11 mouse cellular contexts compared by ENCODE assay signal in genomic region chr7:79880998-79881397, GRCm38 (mm10). TPM values are rescaled to one million over a fixed set of nuclear protein-coding genes. Genes with fewer than 3 reads are reported as not detected.
DNase-seq lines count a peak whose midpoint lies in the region; ATAC-seq and TF ChIP-seq lines count a peak whose summit lies in the region.
"Had no signal": no experiment of that assay in that cellular context is flagged by ENCODE, and none has a peak within 500 bp of the region (broad histone marks: within the 10 kb centered on the region; RNA-seq: fewer than 3 reads in every experiment).

No protein-coding gene starts in this region.

- ATAC-seq in kidney, postnatal 0 days (replicated peaks; ENCODE audit: low FRiP score, low read depth) = 0 out of 2 replicates have a peak, but pooled peaks have one; percentile 46
- ATAC-seq: midbrain, embryonic 16.5 days had no signal

- no peak overlapping the region for H3ac ChIP-seq in myocyte (ENCODE audit: control insufficient read depth, insufficient read length)

- 25% methylated on average over 3 of the region's 3 CpGs for WGBS in kidney, postnatal 0 days
- WGBS in midbrain, embryonic 10.5 days = 65% methylated on average over 3 of the region's 3 CpGs

- TF ChIP-seq CTCF in kidney, postnatal 0 days (IDR thresholded peaks at IDR 0.05; ENCODE audit: low read depth) = no peak

- H3K79me2 ChIP-seq in myocyte (ENCODE audit: control insufficient read depth, insufficient read depth) = no peaks in the 10 kb centered on the region

- no peak for DNase-seq in kidney, postnatal 0 days (ENCODE audit: low spot score)
- no peak for DNase-seq in kidney, adult 9 months
- DNase-seq in R1 (ENCODE audit: low read depth, low spot score) = peak; percentile 76
- DNase-seq in gastrocnemius, postnatal 10 days = peak; percentile 33
- DNase-seq in midbrain, embryonic 10.5 days (ENCODE audit: low spot score) = no peak
- DNase-seq in ovary, postnatal 10 days (ENCODE audit: low spot score) = no peak
- DNase-seq in layer of hippocampus, postnatal 25 days (ENCODE audit: extremely low spot score in 1 of 2, low spot score in 1 of 2) = no peak
- DNase-seq: cerebellum, postnatal 14 days had no signal

- no peak overlapping the region for H3K4me2 ChIP-seq in kidney, postnatal 0 days (ENCODE audit: low read length)
- peak overlapping the region; percentile 72 for H3K4me2 ChIP-seq in myocyte (ENCODE audit: low read depth)
- H3K4me2 ChIP-seq: heart, embryonic 15.5 days had no signal

- no peak overlapping the region for H3K4me3 ChIP-seq in kidney, postnatal 0 days (replicated peaks; ENCODE audit: low read depth, low read length)
- H3K4me3 ChIP-seq in myocyte = no peak overlapping the region
- H3K4me3 ChIP-seq in midbrain, embryonic 10.5 days = no peak overlapping the region
- H3K4me3 ChIP-seq: heart, embryonic 15.5 days had no signal

- H3K9ac ChIP-seq in kidney, postnatal 0 days (ENCODE audit: low read depth, low read length) = no peak overlapping the region
- H3K9ac ChIP-seq: heart, embryonic 15.5 days had no signal

- no peak for TF ChIP-seq POLR2A in myocyte (IDR thresholded peaks at IDR 0.05; ENCODE audit: insufficient read length, low read depth)

- peaks cover 10% of the 10 kb centered on the region for H3K36me3 ChIP-seq in kidney, postnatal 0 days (ENCODE audit: insufficient read depth, low read length)
- peaks cover 11% of the 10 kb centered on the region for H3K36me3 ChIP-seq in myocyte (ENCODE audit: control insufficient read depth, insufficient read depth)
- peaks cover 74% of the 10 kb centered on the region for H3K36me3 ChIP-seq in midbrain, embryonic 10.5 days

- peak overlapping the region; percentile 43; the same call in 1 of the 2 replicates for H3K27ac ChIP-seq in kidney, postnatal 0 days
- no peak overlapping the region for H3K27ac ChIP-seq in midbrain, embryonic 10.5 days (replicated peaks)
- H3K27ac ChIP-seq: heart, embryonic 15.5 days had no signal

- H3K9me3 ChIP-seq in kidney, postnatal 0 days (replicated peaks; ENCODE audit: low read length) = no peaks in the 10 kb centered on the region
- H3K9me3 ChIP-seq in midbrain, embryonic 10.5 days (replicated peaks) = no peaks in the 10 kb centered on the region
- H3K9me3 ChIP-seq: heart, embryonic 15.5 days had no signal

- H3K4me1 ChIP-seq in kidney, postnatal 0 days (replicated peaks; ENCODE audit: insufficient read depth, low read length) = 0 out of 2 replicates have a peak, but pooled peaks cover 5% of the 10 kb centered on the region
- H3K4me1 ChIP-seq in midbrain, embryonic 10.5 days = no peaks in the 10 kb centered on the region
- H3K4me1 ChIP-seq: heart, embryonic 15.5 days had no signal

- no peaks in the 10 kb centered on the region for H3K27me3 ChIP-seq in kidney, postnatal 0 days (ENCODE audit: insufficient read depth, low read length)
- H3K27me3 ChIP-seq in myocyte (ENCODE audit: control insufficient read depth, insufficient read depth, insufficient read length) = no peaks in the 10 kb centered on the region
- no peaks in the 10 kb centered on the region for H3K27me3 ChIP-seq in midbrain, embryonic 10.5 days (ENCODE audit: low read depth, poor library complexity, severe bottlenecking)
- H3K27me3 ChIP-seq: heart, embryonic 15.5 days had no signal

TF ChIP-seq in myocyte, 11 proteins besides CTCF, POLR2A, EP300 and RAD21:
- TF ChIP-seq USF1 (IDR thresholded peaks at IDR 0.05; ENCODE audit: low read depth) (peak; percentile 87), E2F4 (IDR thresholded peaks at IDR 0.05; ENCODE audit: insufficient read depth) (no peak), REST (IDR thresholded peaks at IDR 0.05; ENCODE audit: insufficient read depth, insufficient read length) (no peak), SRF (IDR thresholded peaks at IDR 0.05; ENCODE audit: control insufficient read depth, insufficient read length, low read depth) (no peak), POLR2AphosphoS2 (IDR thresholded peaks at IDR 0.05; ENCODE audit: insufficient read length, low read depth) (no peak), CEBPB (IDR thresholded peaks at IDR 0.05; ENCODE audit: insufficient read depth, poor library complexity, severe bottlenecking) (no peak), MAX (IDR thresholded peaks at IDR 0.05; ENCODE audit: low read depth) (no peak)
TF ChIP-seq in myocyte: peak in this region for 1.

RNA-seq across cellular contexts. Expression of gene Anpep, which starts 20.1 kb away (rescaled TPM):
- polyA plus RNA-seq in kidney, postnatal 0 days (2015; fragmentation: Nextera tagmentation; extraction: Ambion mirVana) = 265 and 334 TPM in 2 replicates
- total RNA-seq in gastrocnemius, postnatal 10 days (2021) = 10 to 100 TPM; 11.8 to 22.7 TPM
- 12.1 TPM for polyA plus RNA-seq in myocyte (2012; fragmentation: generic; extraction: Trizol)
- polyA plus RNA-seq in midbrain, embryonic 10.5 days (2016; fragmentation: Nextera tagmentation; extraction: Ambion mirVana) = 3.9 and 5.5 TPM in 2 replicates
- 1 to 10 TPM; 2.9 to 4.3 TPM for total RNA-seq in layer of hippocampus, postnatal 25 days (2021)

RNA-seq across cellular contexts. Expression of gene Ap3s2, which starts 39.5 kb away (rescaled TPM):
- 31.5 and 37.7 TPM in 2 replicates for polyA plus RNA-seq in kidney, postnatal 0 days (2015; fragmentation: Nextera tagmentation; extraction: Ambion mirVana)
- 10 to 100 TPM; 20.6 to 21.9 TPM for total RNA-seq in gastrocnemius, postnatal 10 days (2021)
- 15.1 TPM for polyA plus RNA-seq in myocyte (2012; fragmentation: generic; extraction: Trizol)
- polyA plus RNA-seq in midbrain, embryonic 10.5 days (2016; fragmentation: Nextera tagmentation; extraction: Ambion mirVana) = 52.3 and 55.1 TPM in 2 replicates
- total RNA-seq in layer of hippocampus, postnatal 25 days (2021) = 10 to 100 TPM; 46.6 to 51.4 TPM

RNA-seq across cellular contexts. Expression of gene Arpin, which starts 54.2 kb away (rescaled TPM):
- 30.6 and 34.4 TPM in 2 replicates for polyA plus RNA-seq in kidney, postnatal 0 days (2015; fragmentation: Nextera tagmentation; extraction: Ambion mirVana)
- total RNA-seq in gastrocnemius, postnatal 10 days (2021) = 1 to 10 TPM; 8.1 to 9.2 TPM
- polyA plus RNA-seq in myocyte (2012; fragmentation: generic; extraction: Trizol) = 15.1 TPM
- 24.0 and 24.5 TPM in 2 replicates for polyA plus RNA-seq in midbrain, embryonic 10.5 days (2016; fragmentation: Nextera tagmentation; extraction: Ambion mirVana)
- total RNA-seq in layer of hippocampus, postnatal 25 days (2021) = 10 to 100 TPM; 11.7 to 14.2 TPM

Comparison
In these comparisons a context has a peak if more than half of its experiments do, and no peak if none do; other contexts are left out.
1. DNase-seq: peak in R1 (single experiment) and gastrocnemius, postnatal 10 days (single experiment); none in kidney, postnatal 0 days (single experiment), kidney, adult 9 months (single experiment), midbrain, embryonic 10.5 days (single experiment), ovary, postnatal 10 days (single experiment) and layer of hippocampus, postnatal 25 days (0 of 2).
2. RNA of gene Anpep, which starts 20.1 kb away (polyA plus RNA-seq): 265 to 334 TPM in kidney, postnatal 0 days; 12.1 TPM in myocyte (single experiment) and 3.9 to 5.5 TPM in midbrain, embryonic 10.5 days; every median in the first group is over 10 times any median in the second.